Mouse (Mus musculus): ENCODE measurements around the gene Pomt2.

DNA sequence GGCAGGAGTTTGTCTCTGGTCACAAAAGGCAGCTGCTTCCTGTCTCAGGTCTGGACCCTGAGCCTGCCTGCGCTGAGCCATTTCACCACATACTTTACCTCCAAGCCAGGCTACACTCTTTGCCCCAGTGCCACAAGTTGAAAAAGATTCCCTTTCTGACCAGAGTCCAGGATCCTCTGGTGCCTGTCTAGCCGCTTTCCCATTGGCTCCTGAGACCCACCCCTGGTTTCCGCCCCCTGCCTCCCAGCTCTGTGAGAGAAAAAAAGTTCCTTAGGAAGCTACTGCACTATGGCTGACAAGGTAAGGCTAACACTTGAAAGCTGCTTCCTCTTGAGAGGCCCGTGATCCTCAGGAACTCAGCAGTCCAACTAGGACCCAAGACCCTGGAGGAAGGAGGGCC, 9.6 kb upstream of the Pomt2 start:
- TF ChIP-seq CTCF (IDR thresholded peaks at IDR 0.05; ENCODE audit: control insufficient read depth, insufficient read depth, insufficient replicate concordance, low read depth, low read length), result no peak
- no peak for TF ChIP-seq POLR2A (IDR thresholded peaks at IDR 0.05; ENCODE audit: control insufficient read depth, low read depth, low read length)

All from testis, adult 2 months (tissue).